Mouse (Mus musculus) layer of hippocampus, postnatal 25 days (tissue): ENCODE measurements at regions not wholly inside any gene's neighbourhood (a gene's known extent, or its start where the extent isn't known, plus 50 kb on each side); places are given as distances from the start of the nearest gene placed in this dataset.

Experiments used
- DNase-seq, 2 experiments: peaks; one replicate each; pipeline ENCODE4 v3.0.0; 2022; ENCODE audit warnings: mixed read lengths in 2 of 2, low spot score in 1 of 2; ENCODE audit errors: extremely low spot score in 1 of 2

GRCm38 (mm10) chr11:48186604-48187003 is 197.8 kb upstream of the Sgcd start:
- DNase-seq, result no peak

GRCm38 (mm10) chr11:48178943-48179342 is 190.2 kb upstream of the Sgcd start:
- no peak for DNase-seq

- DNase-seq, result no peak
Observed at GRCm38 (mm10) chr11:48178174-48178573, 189.4 kb upstream of the Sgcd start.

- DNase-seq, result no peak
Observed at GRCm38 (mm10) chr11:48176451-48176850, 187.7 kb upstream of the Sgcd start.

- no peak for DNase-seq
Observed at GRCm38 (mm10) chr11:48152219-48152618, 163.4 kb upstream of the Sgcd start.

- no peak for DNase-seq
Observed at GRCm38 (mm10) chr11:48133335-48133734, 144.6 kb upstream of the Sgcd start.

- DNase-seq, result no peak
Observed at GRCm38 (mm10) chr11:48098063-48098462, 109.3 kb upstream of the Sgcd start.

GRCm38 (mm10) chr11:48097455-48097854 is 108.7 kb upstream of the Sgcd start:
- no peak for DNase-seq

- DNase-seq, result peak in 1 of 2 experiments; percentile 30
Observed at GRCm38 (mm10) chr11:48067072-48067471, 78.3 kb upstream of the Sgcd start.

- DNase-seq, result no peak
Observed at GRCm38 (mm10) chr11:48063719-48064118, 75.0 kb upstream of the Sgcd start.

DNA sequence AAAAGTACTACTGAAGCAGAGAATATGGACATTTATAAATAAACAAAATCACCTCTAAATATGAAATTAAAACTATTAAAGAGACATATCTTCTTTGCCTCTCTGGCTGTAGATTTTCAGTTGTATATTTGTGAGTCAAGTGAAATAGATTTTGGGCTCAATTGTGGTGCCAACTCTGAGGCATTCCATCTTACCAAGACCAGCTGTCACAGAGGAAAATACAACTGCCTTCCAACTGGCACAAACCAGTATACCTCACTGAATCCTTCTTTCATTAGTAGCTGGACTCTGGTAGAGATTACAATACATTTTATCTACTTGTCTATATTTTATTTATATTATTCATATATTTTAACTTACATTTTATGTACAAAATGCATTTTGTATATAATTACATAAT is 72.7 kb upstream of the Sgcd start:
- no peak for DNase-seq

DNA sequence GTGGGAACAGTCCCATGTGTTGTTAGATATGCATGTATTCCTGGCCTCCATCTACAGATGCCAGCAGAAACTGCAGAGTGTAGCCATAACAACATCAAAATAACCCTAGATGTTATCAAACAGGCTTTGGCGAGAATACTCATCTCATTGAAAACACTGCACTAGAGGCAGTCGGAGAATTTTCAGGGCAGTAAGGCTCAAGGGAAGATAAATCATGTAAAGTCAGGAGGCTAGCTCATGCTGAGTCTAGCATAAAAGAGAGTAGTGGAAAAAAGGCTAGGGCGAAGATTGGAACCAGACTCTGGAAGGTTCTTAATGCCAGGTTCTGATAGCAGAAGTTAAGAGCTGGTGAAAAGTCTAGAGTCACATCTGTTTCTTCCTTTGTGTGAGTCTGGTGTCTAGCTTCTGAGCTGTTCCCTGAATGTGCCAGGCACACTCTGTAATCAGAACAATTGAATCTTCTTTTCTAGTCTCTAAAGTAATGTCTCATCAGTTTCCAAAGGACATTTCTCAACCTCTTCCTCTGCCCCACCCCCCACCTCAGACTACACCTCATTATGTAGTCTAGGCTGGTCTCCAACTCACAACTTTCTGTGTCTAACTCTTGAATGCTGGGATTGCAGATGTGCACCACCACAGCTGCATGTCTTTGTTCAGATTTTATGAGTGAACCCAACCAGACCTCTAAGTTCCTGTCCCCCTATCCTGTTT is 62.5 kb upstream of the Sgcd start:
- DNase-seq, result no peak

DNA sequence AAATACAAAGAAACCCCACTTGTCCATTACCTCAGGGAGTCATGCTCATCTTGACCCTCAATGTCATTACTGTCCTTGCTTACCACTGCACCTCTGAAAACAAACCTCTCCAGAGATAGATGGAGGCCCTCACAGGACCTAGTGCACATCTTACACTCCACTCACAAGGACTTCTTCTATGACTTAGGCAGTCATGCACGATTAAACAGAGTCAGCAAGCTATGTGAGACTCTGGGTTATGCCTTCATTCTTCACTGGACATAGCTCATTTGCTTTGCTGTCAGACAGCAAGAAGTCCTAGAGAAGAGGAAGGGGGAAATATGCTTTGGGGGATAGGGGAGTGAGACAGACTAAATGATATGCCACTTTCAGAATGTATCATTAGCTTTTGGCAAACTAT is 59.5 kb upstream of the Sgcd start:
- no peak for DNase-seq
